Mouse (Mus musculus) forebrain, embryonic 13.5 days (tissue): ENCODE measurements around the gene Gm17324. TPM values are rescaled to one million over a fixed set of nuclear protein-coding genes. Genes with fewer than 3 reads are reported as not detected.

Experiments
- ATAC-seq: fragments of 200-750 bp; cut with Nextera tagmentation; 2 replicates; pipeline ENCODE4 v1.8.0; 2017
- H3K27ac ChIP-seq: fragments of 300-500 bp; sonication (generic); 2 replicates; pipeline ENCODE4 v1.5.1; 2015; ENCODE audit warnings: inconsistent platforms, mild to moderate bottlenecking, moderate library complexity
- H3K27me3 ChIP-seq: fragments of 300-500 bp; sonication (generic); 2 replicates; pipeline ENCODE4 v1.6.1; 2015; ENCODE audit warnings: mild to moderate bottlenecking, inconsistent platforms
- H3K36me3 ChIP-seq: fragments of 300-500 bp; sonication (generic); 2 replicates; pipeline ENCODE4 v1.6.1; 2015; ENCODE audit warnings: mild to moderate bottlenecking, inconsistent platforms; ENCODE audit not compliant: poor library complexity, severe bottlenecking
- H3K4me1 ChIP-seq: fragments of 300-500 bp; sonication (generic); 2 replicates; pipeline ENCODE4 v1.6.1; 2015; ENCODE audit warnings: inconsistent platforms
- H3K4me2 ChIP-seq: fragments of 300-500 bp; sonication (generic); 2 replicates; pipeline ENCODE4 v1.6.1; 2015; ENCODE audit warnings: inconsistent platforms, mild to moderate bottlenecking, moderate library complexity
- H3K4me3 ChIP-seq: fragments of 300-500 bp; sonication (generic); 2 replicates; pipeline ENCODE4 v1.5.1; 2015; ENCODE audit warnings: mild to moderate bottlenecking, inconsistent platforms
- H3K9ac ChIP-seq: fragments of 300-500 bp; sonication (generic); 2 replicates; pipeline ENCODE4 v1.6.1; 2015; ENCODE audit warnings: mild to moderate bottlenecking, inconsistent platforms
- H3K9me3 ChIP-seq: fragments of 300-500 bp; sonication (generic); replicated peaks from 2 replicates; pipeline ENCODE4 v1.6.1; 2016; ENCODE audit warnings: inconsistent platforms
- WGBS: fragments of 180-500 bp; shearing (Covaris S2); methylation state at CpG from one replicate; pipeline ENCODE4 v1.1.7; 2015; 5-methylcytosine and 5-hydroxymethylcytosine counted together
- microRNA-seq: library from miRNA; unstranded; fragments of <30 nt; microRNA quantifications from one replicate; pipeline ENCODE4, GENCODE M21; 2016
- polyA plus RNA-seq: library from polyadenylated mRNA; unstranded; fragments of >200 nt; fragmentation: Nextera tagmentation; extraction: Ambion mirVana; gene quantifications from 2 replicates; pipeline ENCODE4 v1.2.1, GENCODE M21; 2015

Gene Gm17324
- polyA plus RNA-seq, 1 experiment from 2014 or later: 0.65 TPM

GRCm38 (mm10) chr9:78401596-78401995, 47.0 kb downstream of the Gm17324 start:
- Histone ChIP-seq H3K36me3 (no peaks in the 10 kb centered on the region), H3K9ac (no peak overlapping the region), H3K4me3 (no peak overlapping the region), H3K27me3 (peaks cover 22% of the 10 kb centered on the region), H3K4me2 (no peak overlapping the region), H3K27ac (no peak overlapping the region), H3K4me1 (no peaks in the 10 kb centered on the region), H3K9me3 (no peaks in the 10 kb centered on the region)
- WGBS: 93% methylated on average over 7 of the region's 7 CpGs
- ATAC-seq: no peak

GRCm38 (mm10) chr9:78400570-78400969, 48.0 kb downstream of the Gm17324 start:
- no peak overlapping the region for H3K27ac ChIP-seq
- H3K9me3 ChIP-seq: no peaks in the 10 kb centered on the region
- peaks cover 32% of the 10 kb centered on the region for H3K27me3 ChIP-seq
- WGBS: 92% methylated on average over 5 of the region's 5 CpGs
- no peak overlapping the region for H3K9ac ChIP-seq
- H3K4me3 ChIP-seq: no peak overlapping the region
- H3K4me2 ChIP-seq: no peak overlapping the region
- no peaks in the 10 kb centered on the region for H3K36me3 ChIP-seq
- no peak for ATAC-seq
- peaks cover 7% of the 10 kb centered on the region for H3K4me1 ChIP-seq

Small RNA genes lying within 50 kb of the gene (microRNA-seq; reads per million reads assigned to microRNA genes)
- not detected for gene Gm26377

Other genes with a start within 250 kb of the Gm17324 start
- gene Gsta1, start 218.1 kb downstream of the Gm17324 start, polyA plus RNA-seq: not detected in 2 replicates
- not detected in 2 replicates for gene Gm3776, start 191.7 kb downstream of the Gm17324 start, polyA plus RNA-seq
- not detected in 2 replicates for gene Gm10639, start 158.9 kb downstream of the Gm17324 start, polyA plus RNA-seq
- not detected in 2 replicates for gene Omt2a, start 134.0 kb downstream of the Gm17324 start, polyA plus RNA-seq
- not detected in 2 replicates for gene Omt2b, start 121.2 kb downstream of the Gm17324 start, polyA plus RNA-seq
- not detected in 2 replicates for gene Gsta2, start 93.0 kb downstream of the Gm17324 start, polyA plus RNA-seq
- 1.1 and 1.2 TPM in 2 replicates for gene Dppa5a, start 80.6 kb downstream of the Gm17324 start, polyA plus RNA-seq
- gene Ooep, start 70.1 kb downstream of the Gm17324 start, polyA plus RNA-seq: 6.1 and 6.3 TPM in 2 replicates
- gene Ddx43, start 53.0 kb downstream of the Gm17324 start, polyA plus RNA-seq: 0.15 and 0.19 TPM in 2 replicates
- gene Cgas, start 5.5 kb downstream of the Gm17324 start, polyA plus RNA-seq: 0.47 and 0.62 TPM in 2 replicates
- gene Mto1, start 578 bp downstream of the Gm17324 start, polyA plus RNA-seq: 24.9 and 26.1 TPM in 2 replicates
- 4,108 and 4,123 TPM in 2 replicates for gene Eef1a1, start 40.4 kb upstream of the Gm17324 start, polyA plus RNA-seq
- 15.3 and 15.8 TPM in 2 replicates for gene Slc17a5, start 139.3 kb upstream of the Gm17324 start, polyA plus RNA-seq
- gene Cd109, start 166.8 kb upstream of the Gm17324 start, polyA plus RNA-seq: 1.6 and 2.1 TPM in 2 replicates